Mouse (Mus musculus) spleen, adult 12 weeks (tissue): Measurements from ENCODE around the gene Amh.
A peak's percentile ranks its signal among the peaks of the same experiment; 100 is the strongest.

Source experiments
- DNase-seq: peaks from one replicate; pipeline ENCODE4 v3.0.0; 2022; ENCODE audit warnings: low spot score

The Amh gene

GRCm38 (mm10) chr10:80804916-80805315, at the start of gene Amh:
Amh (plus strand) TSS chr10:80805243.
- no peak for DNase-seq

GRCm38 (mm10) chr10:80755291-80756015, 49.6 kb upstream of the Amh start:
- no peak for DNase-seq

DNA sequence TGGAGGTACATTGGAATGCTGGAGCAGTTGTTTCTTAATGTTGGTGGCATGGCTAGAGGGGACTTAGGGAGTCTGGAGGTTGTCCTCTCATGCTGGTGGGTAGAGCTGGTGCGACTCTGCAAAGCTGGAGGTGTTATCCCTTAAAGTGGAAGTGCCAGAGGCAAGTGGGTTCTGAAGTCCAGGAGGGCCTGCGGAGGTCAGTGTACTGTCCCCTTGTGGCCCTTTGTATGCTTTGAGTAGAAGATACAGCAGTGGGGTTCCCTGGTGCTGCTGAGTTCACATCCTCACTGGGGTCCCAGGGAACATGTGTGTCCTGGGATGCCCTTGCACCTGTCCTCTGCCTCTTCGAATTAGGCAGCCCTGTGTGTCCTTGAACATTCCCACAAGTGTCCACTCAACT, 48.9 kb upstream of the Amh start:
- no peak for DNase-seq

DNA sequence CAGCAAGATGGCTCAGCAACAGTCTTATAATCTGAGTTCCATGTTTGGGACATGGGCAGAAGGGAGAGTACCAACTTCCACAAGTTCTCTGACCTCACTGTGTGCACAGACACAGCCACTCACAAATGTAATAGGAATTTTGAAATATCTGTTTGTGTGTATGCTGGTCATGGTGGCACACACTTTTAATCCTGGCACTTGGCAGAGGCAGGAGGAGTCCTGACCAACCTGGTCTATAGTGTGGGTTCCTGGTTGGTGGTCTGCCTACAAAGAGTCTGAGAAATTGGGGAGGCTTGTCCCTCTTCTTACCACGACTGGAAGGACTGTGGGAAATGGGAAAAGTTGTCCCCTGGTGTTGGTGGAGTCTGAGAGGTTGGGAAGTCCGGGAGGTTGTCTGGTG, 48.5 kb upstream of the Amh start:
- DNase-seq: no peak

DNA sequence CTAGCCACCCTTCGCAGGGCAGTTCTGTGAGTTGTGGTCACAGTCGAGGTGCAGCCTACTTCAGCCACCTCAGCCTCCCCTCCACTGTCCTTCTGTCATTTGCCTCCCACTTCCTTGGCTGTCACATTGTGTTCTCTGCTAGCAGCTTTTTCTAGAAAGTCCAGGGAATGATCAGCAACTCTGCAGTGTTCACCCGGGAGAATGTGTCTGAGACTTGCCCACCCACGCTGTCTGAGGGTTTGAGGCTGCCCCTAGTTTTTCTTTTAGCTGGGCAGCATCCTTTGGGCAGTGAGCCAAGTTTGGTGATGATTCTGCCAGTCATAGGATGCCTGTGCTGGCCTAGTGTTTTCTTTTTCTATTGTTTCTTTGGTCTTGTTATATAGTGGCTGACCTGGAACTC, 48.1 kb upstream of the Amh start:
- DNase-seq: no peak

- peak; percentile 57 for DNase-seq
Measured at GRCm38 (mm10) chr10:80757717-80758116, 47.3 kb upstream of the Amh start.

DNA sequence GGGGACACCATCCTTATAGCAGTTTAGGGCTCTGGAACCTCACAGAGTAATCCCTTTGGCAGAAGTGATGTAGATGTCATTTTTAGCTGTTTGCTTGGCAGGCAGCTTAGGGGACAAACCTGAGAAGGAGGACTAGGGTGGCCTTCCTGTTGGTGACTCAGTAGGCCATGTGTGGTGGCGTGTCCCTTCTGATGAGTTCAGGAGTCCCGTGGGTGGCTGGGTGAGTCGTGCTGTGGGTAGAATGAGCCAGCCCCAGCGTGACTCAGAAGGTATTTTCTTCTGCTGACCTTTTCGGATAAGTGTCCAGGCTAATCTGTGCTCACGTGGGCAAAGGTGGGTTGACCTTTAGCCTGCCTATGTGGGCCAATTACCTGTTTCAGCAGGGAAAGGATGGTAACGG, 46.4 kb upstream of the Amh start:
- no peak for DNase-seq

DNA sequence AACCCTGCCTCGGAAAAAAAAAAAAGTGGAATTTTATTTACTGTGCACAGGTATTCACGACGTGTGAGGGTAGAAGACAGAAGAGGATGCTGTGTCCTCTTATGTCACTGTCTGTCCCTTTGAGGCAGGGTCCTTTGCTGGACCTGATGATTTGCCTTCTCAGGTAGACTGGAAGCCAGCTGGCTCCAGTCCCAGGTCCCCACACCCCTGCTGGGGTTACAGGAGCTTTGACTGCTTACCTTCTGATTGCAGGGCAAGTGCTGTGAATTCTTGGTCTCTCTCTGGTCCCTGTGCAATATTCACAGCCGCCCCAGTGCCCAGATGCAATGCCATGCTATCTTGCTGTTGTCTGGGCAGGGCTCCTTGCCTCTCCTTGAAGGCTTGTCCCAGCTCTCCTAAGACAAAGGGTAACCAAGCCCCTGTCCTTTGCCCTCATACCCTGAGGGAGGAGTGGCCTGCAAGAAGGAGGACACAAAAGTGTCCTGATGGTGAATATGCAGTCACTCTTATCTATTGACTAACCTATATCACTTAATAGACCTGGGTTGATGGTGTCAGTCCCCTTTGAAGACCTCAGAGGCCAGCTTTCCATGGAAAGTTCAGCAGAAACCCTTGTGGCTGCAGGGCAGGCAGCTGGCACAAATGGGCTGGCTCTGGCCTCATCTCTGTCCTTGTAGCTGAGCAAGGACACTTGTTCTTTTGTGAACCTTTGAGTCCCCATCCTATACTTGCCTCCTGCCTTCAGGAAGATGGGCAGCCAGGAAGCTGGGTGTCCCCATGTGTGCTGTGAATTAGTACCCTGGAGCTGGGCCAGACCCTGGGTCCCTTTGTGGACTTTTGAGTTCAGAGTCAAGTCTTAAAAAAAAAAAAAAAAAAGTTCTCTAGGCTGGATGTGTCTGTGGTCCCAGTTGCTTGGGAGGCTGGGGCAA, 44.2 kb upstream of the Amh start:
- no peak for DNase-seq

- DNase-seq: no peak
Measured at GRCm38 (mm10) chr10:80761821-80762220, 43.2 kb upstream of the Amh start.

GRCm38 (mm10) chr10:80763502-80763901, 41.5 kb upstream of the Amh start:
- no peak for DNase-seq

GRCm38 (mm10) chr10:80765746-80766145, 39.3 kb upstream of the Amh start:
- DNase-seq: no peak

DNA sequence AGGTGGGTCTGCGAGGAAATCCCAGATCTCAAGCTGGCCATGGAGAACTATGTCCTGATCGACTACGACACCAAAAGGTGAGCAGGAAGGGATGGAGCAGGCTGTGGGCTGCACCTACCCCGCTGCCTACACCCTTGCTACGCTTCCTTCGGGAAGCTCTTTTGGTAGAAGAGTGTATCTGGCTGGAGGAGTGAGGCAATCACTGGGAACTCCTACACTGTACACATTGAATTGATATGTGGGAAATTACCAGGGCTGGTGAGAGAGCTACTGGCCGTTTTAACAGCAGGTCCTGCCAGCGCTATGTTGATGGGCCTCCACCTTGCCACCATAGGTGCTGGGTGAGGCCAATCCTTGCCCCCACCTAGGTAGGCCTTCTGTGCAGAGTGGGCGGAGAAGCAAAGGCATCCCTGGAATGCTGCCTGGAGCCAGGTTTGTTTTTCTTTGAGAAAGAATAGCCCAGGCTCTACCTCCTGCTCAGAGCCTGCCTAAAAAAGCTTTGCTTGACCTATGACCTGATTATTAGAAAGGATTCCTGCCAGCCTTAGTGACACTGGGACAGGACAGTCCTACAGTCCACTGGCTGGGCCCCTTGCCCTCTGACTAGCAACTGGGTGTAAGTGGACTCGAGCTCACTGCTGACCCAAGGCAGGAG, 38.8 kb upstream of the Amh start:
- DNase-seq: no peak

DNA sequence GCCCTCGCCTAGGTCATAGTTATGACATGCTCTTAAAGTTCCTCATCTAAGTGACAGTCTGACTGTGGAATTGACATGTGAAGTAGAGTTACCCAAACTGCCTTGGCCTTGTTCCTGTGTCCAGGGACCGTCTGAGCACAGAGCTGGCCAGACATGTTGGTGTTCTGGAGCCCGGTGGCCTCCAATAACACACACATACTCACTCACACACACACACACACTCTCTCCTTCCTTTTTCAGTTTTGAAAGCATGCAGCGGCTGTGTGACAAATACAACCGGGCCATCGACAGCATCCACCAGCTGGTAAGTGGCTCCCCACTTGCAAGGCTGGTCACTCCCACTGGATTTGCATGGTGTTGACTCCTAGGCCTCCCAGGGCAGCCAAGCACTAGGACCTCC, 36.7 kb upstream of the Amh start:
- no peak for DNase-seq

DNA sequence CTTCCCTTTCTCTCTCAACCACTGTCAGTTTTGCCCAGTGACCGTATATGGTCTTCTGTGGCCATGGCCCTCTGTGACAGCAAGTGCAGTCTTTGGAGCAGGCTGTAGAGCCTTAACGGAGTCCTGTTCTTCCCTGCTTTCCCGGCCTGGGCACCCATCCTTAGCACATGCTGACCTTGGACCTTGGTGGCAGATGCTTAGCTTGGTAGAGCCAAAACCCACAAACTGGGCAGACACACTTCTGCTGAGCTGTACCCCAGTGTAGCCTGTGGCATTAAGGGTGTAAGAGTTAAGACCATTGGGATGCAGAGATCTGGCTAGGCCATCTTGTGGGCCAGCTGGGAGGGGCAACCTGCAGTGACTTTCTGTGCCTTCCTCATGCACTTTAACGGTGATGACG, 31.2 kb upstream of the Amh start:
- DNase-seq: no peak

GRCm38 (mm10) chr10:80774549-80774948, 30.5 kb upstream of the Amh start:
- peak; percentile 54 for DNase-seq

DNA sequence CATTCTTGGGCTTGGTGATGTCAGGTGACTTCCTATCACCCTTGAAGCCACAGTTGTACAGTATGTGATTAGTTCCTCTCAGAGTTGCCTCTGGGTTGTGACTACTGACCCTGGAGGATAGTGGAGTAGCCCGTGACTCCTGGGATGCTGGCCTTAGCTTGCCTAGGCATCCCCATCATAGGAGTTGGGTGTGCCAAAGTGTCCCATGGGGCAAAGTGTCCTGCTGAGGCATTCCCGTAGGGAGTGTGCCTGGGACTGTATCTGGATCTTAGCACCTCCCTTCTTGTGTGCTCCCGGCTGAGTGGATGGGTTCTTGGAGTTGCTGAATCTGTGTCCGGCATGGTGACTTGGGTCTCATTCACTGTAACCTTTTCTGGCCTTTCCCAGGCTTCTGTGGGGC, 30.1 kb upstream of the Amh start:
- DNase-seq: no peak

GRCm38 (mm10) chr10:80775731-80776130, 29.3 kb upstream of the Amh start:
- no peak for DNase-seq

DNA sequence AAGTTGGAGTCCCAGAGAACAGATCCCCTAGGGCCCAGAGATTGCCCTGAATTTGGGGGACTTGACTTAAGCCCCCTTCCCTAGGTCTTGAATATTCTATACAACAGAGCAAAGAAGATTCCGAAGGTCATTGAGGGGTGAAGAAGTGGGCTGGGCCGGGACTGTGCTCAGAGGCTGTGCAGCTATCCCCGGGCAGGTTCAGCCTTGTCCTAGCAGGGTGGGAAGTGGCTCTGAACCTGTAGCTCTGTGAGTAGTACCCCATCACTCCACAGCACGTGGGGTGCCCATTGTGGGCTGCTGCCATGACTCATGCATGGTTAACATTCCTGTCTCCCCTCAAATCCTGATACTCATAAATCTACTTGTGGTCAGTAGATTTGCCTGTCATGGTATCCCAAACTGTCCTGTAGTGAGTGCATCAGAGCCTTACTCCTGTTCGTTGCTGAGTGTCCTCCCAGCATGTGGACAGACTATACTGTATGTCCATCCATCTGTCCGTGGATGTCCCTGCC, 28.6 kb upstream of the Amh start:
- DNase-seq: no peak

DNA sequence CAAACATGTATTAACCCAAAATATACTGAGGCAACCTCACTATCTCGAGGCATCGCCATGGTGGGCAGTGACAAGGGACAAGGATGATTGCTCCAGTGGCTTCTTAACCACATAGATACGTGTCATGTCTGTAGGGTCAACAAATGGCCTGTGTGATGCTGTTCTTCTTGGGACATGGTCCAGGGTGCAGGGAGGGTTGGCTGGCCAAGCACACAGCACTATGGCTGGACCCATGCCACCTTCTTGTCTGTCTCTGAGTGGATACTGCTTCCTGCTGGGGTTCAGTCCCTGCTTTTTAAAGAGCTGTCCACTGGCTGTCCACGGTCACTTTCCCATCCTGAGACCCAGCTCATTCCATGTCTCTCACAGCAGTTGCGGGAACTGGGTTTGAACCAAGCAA, 27.9 kb upstream of the Amh start:
- no peak for DNase-seq

DNA sequence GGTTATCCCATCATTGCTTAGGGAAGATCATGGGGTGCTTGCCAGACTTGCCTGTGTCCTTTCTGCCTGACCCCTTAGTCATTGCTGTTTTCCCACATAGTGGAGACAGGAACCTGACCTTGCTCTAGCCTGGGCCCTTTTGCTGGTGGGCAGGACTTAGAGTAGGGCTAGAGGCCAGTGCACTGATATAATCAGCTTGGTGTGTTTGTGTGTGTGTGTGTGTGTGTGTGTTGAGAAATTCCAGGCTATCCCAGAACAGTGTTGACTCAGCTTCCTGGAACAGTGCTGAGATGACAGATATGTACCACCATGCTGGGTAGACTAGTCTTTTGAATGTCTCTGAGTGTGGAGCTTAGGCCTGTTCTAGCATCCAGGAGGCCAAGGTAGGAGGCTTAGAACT, 25.5 kb upstream of the Amh start:
- DNase-seq: no peak

DNA sequence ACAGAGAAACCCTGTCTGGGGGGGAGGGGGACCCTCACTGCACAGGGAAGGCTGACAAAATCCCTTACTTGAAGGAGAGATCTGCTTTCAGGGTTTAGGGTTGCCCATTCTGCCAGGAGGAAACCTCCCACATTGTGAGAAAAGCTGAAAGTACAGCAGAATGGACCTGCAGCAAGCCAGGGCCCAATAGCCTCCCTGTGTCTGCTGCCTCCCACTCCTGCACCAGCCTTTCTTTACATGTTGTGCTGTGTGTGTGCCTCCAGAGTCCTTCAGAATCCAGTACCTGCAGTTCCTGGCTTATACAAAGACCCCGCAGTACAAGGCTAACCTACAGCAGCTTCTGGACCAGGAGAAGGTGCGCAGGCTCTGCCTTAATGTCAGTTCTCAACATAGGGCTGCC, 20.7 kb upstream of the Amh start:
- no peak for DNase-seq

DNA sequence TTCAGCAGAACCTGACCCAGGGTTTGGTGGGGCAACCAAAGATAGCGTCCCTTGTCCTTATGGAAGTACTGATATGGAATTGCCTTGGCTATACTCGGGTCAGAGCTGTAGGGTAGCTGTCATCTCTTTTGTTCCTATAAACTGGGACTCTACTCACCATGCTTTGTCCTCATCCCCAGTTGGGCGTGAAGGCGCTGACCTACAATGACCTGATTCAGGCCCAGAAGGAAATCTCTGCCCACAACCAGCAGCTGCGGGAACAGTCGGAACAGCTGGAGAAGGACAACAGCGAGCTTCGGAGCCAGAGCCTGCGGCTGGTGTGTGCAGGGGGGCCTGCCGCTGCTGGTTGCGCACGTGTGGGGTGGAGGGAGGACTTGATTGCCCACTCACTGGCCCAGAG, 20.2 kb upstream of the Amh start:
- DNase-seq: no peak

GRCm38 (mm10) chr10:80785963-80786362, 19.1 kb upstream of the Amh start:
- no peak for DNase-seq
